15 mouse cellular contexts compared by ENCODE assay signal in the genomic region with DNA sequence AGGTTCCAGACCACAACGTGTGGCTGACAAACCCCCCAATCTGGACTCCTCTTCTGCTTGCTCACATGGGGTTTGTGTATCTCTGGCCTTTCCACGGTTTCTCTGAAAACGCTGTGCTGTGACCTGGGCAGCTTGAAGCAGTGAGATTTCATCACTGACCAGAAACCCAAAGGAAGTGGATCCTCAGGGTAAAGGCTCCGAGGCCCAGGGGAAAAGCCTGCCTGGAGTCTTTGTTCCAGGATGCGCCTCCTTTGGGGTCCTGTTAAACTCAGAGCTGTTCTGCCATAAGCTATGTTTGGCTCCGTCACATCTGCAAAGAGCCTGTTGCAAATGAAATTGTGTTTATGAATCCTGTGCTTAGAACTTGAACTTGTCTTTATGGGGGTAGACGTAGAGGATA. TPM values are rescaled to one million over a fixed set of nuclear protein-coding genes. Genes with fewer than 3 reads are reported as not detected.
"Had no signal": no experiment of that assay in that cellular context is flagged by ENCODE, and none has a peak within 500 bp of the region (broad histone marks: within the 10 kb centered on the region; RNA-seq: fewer than 3 reads in every experiment).

No protein-coding gene starts in this region.

- H3K9ac ChIP-seq: lung, embryonic 14.5 days; midbrain, embryonic 13.5 days; midbrain, embryonic 15.5 days; neural tube, embryonic 12.5 days; stomach, embryonic 15.5 days had no signal

- H3K4me2 ChIP-seq: lung, embryonic 14.5 days; midbrain, embryonic 13.5 days; midbrain, embryonic 15.5 days; neural tube, embryonic 12.5 days; stomach, embryonic 15.5 days had no signal

- H3K27me3 ChIP-seq: midbrain, embryonic 13.5 days; midbrain, embryonic 15.5 days; neural tube, embryonic 12.5 days; stomach, embryonic 15.5 days had no signal

- H3K27ac ChIP-seq: midbrain, embryonic 10.5 days; midbrain, embryonic 13.5 days; midbrain, embryonic 15.5 days; neural tube, embryonic 12.5 days; stomach, embryonic 15.5 days; stomach, postnatal 0 days had no signal

- DNase-seq: lung, adult 18-20 months; lung, embryonic 14.5 days; lung, postnatal 14 days; lung, postnatal 36 days; right cerebral cortex, postnatal 14 days; thymus, adult 2 months; thymus, postnatal 36 days had no signal

- ATAC-seq: lung, postnatal 0 days; midbrain, embryonic 13.5 days; midbrain, embryonic 15.5 days had no signal

- H3K9me3 ChIP-seq: midbrain, embryonic 10.5 days; midbrain, embryonic 13.5 days; midbrain, embryonic 15.5 days; neural tube, embryonic 12.5 days; stomach, embryonic 15.5 days had no signal

- H3K4me1 ChIP-seq: midbrain, embryonic 15.5 days had no signal

- H3K4me3 ChIP-seq: midbrain, embryonic 10.5 days; midbrain, embryonic 13.5 days; midbrain, embryonic 15.5 days; neural tube, embryonic 12.5 days; stomach, embryonic 15.5 days had no signal

- H3K36me3 ChIP-seq: midbrain, embryonic 10.5 days; midbrain, embryonic 13.5 days; midbrain, embryonic 15.5 days; neural tube, embryonic 12.5 days; stomach, embryonic 15.5 days had no signal

RNA-seq across cellular contexts. Expression of a gene that starts 11.0 kb away (rescaled TPM):
- total RNA-seq: monocyte, adult 5-6 weeks had no signal
